Mouse (Mus musculus) cortical plate, adult 2 months (tissue): ENCODE measurements around the gene Med25.

Experiments used
- CTCF ChIP-seq: fragments of 200-500 bp; IDR thresholded peaks from 2 replicates; pipeline ENCODE4 v1.5.1; 2011; ENCODE audit warnings: mild to moderate bottlenecking, control low read depth, low read length; ENCODE audit not compliant: insufficient read depth; ENCODE audit errors: extremely low read depth
- POLR2A ChIP-seq: fragments of 200-500 bp; IDR thresholded peaks from 2 replicates; pipeline ENCODE4 v1.6.1; 2011; ENCODE audit warnings: mild to moderate bottlenecking, low read length, control low read depth; ENCODE audit not compliant: insufficient read depth; ENCODE audit errors: extremely low read depth

GRCm38 (mm10) chr7:44836016-44836404, 56.5 kb downstream of the Med25 start:
- TF ChIP-seq POLR2A, result no peak
- TF ChIP-seq CTCF, result no peak
